Mouse (Mus musculus) hindbrain, embryonic 11.5 days (tissue): Measurements from ENCODE around the gene Tespa1. TPM values are rescaled to one million over a fixed set of nuclear protein-coding genes. Genes with fewer than 3 reads are reported as not detected.
A peak's percentile ranks its signal among the peaks of the same experiment; 100 is the strongest.
"Not testable (repeated sequence)": the region's sequence is repeated elsewhere in the genome, so short reads cannot be mapped to it uniquely, and the experiment has no call there.

Experiments
- ATAC-seq: fragments of 200-750 bp; cut with Nextera tagmentation; 2 replicates; pipeline ENCODE4 v1.8.0; 2017; ENCODE audit warnings: mild to moderate bottlenecking, moderate TSS enrichment, moderate library complexity; ENCODE audit not compliant: low FRiP score
- DNase-seq: peaks from one replicate; pipeline ENCODE4 v3.0.0-alpha.2; 2015; ENCODE audit warnings: low spot score
- H3K27ac ChIP-seq: fragments of 300-500 bp; sonication (generic); 2 replicates; pipeline ENCODE4 v1.5.1; 2014; ENCODE audit warnings: mild to moderate bottlenecking, low read depth, low read length
- H3K27me3 ChIP-seq: fragments of 300-500 bp; sonication (generic); 2 replicates; pipeline ENCODE4 v1.6.1; 2014; ENCODE audit warnings: mild to moderate bottlenecking, low read length, moderate library complexity, mixed read lengths; ENCODE audit not compliant: control insufficient read depth, insufficient read depth
- H3K36me3 ChIP-seq: fragments of 300-500 bp; sonication (generic); 2 replicates; pipeline ENCODE4 v1.6.1; 2014; ENCODE audit warnings: mild to moderate bottlenecking, low read length, moderate library complexity, mixed read lengths; ENCODE audit not compliant: control insufficient read depth, insufficient read depth
- H3K4me1 ChIP-seq: fragments of 300-500 bp; sonication (generic); replicated peaks from 2 replicates; pipeline ENCODE4 v1.6.1; 2014; ENCODE audit warnings: low read length, mixed read lengths; ENCODE audit not compliant: control insufficient read depth, insufficient read depth
- H3K4me2 ChIP-seq: fragments of 300-500 bp; sonication (generic); replicated peaks from 2 replicates; pipeline ENCODE4 v1.6.1; 2014; ENCODE audit warnings: mild to moderate bottlenecking, low read depth, low read length
- H3K4me3 ChIP-seq: fragments of 300-500 bp; sonication (generic); 2 replicates; pipeline ENCODE4 v1.5.1; 2014; ENCODE audit warnings: low read depth, low read length
- H3K9ac ChIP-seq: fragments of 300-500 bp; sonication (generic); 2 replicates; pipeline ENCODE4 v1.6.1; 2014; ENCODE audit warnings: low read depth, low read length
- H3K9me3 ChIP-seq: fragments of 300-500 bp; sonication (generic); 2 replicates; pipeline ENCODE4 v1.6.1; 2016; ENCODE audit warnings: low read length; ENCODE audit not compliant: control insufficient read depth
- WGBS: fragments of 180-500 bp; shearing (Covaris S2); extraction: QIAGEN DNeasy Blood & Tissue Kit; methylation state at CpG from one replicate; pipeline ENCODE4 v1.1.7; 2014; 5-methylcytosine and 5-hydroxymethylcytosine counted together
- polyA plus RNA-seq: library from polyadenylated mRNA; unstranded; fragments of >200 nt; fragmentation: Nextera tagmentation; extraction: Ambion mirVana; gene quantifications from 2 replicates; pipeline ENCODE4 v1.2.1, GENCODE M21; 2014

Tespa1 gene
- polyA plus RNA-seq, 1 experiment from 2014 or later, result 0.26 TPM

DNA sequence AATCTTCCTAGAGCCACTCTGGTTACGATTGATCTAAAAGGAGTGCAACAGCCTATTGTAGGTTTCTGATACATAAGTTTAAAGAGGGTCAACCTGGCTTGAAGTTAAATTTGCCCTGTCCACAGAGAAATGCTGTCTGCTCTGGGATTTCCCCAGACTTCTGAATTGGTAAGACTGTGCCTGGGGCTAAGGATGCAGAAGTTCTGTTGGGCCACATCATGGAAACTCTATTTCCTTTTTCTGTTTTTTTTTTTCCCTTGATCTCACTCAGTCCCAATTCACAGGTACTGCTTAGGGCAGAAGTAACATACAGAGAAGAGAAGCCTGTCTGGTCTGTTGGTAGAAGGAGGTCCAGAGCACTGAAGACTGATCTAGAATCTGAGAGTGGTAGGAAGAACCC is 8.0 kb downstream of the Tespa1 start:
- H3K4me1 ChIP-seq, result no peaks in the 10 kb centered on the region
- no peak overlapping the region for H3K4me3 ChIP-seq
- 92% methylated on average over 1 of the region's 1 CpGs for WGBS
- ATAC-seq, result no peak
- H3K27ac ChIP-seq, result no peak overlapping the region
- H3K27me3 ChIP-seq, result no peaks in the 10 kb centered on the region
- H3K9me3 ChIP-seq, result no peaks in the 10 kb centered on the region
- no peaks in the 10 kb centered on the region for H3K36me3 ChIP-seq
- DNase-seq, result no peak
- H3K9ac ChIP-seq, result no peak overlapping the region
- no peak overlapping the region for H3K4me2 ChIP-seq

DNA sequence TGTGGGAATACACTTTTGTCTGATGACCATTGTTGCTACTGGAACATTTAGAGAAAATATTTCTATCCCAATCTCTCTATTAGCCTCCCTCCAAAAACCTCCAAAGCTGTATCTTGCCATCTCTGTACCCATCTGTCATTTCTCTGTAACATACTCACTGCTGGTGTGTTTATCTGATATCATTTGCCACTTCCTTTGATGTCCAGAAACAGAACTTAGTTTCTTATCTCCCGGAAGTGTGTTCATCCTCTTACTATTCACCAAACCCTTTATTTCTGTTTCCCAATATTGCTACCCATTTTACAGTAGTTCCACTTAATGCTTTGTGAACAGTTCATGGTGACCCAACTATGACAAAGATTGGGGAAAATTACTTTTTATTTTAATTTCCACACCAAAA is 13.7 kb downstream of the Tespa1 start:
- no peak overlapping the region for H3K4me3 ChIP-seq
- no peaks in the 10 kb centered on the region for H3K27me3 ChIP-seq

DNA sequence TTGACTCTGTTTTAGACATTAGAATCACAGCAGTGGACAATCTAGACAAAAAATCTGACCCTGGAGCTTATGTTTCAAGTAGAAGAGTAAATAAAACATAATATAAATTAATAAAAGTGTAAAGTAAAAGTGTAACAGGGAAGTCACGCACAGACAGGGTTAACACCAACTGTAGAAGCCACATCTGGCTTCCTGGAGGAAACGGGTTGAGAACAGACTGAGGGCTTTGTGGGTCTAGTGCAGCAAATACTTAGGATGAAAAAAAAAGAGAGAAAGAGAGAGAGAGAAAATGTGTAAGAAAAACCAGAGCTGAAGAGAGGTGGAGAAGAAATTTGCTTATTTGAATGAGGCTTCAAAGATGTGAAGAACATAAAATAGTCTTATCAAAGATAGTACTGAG is 14.9 kb downstream of the Tespa1 start:
- H3K27me3 ChIP-seq, result no peaks in the 10 kb centered on the region
- H3K4me1 ChIP-seq, result no peaks in the 10 kb centered on the region
- no peak overlapping the region for H3K9ac ChIP-seq
- no peak overlapping the region for H3K27ac ChIP-seq
- H3K4me3 ChIP-seq, result no peak overlapping the region
- DNase-seq, result no peak
- no peaks in the 10 kb centered on the region for H3K9me3 ChIP-seq
- no peak for ATAC-seq
- WGBS, result 70% methylated on average over 2 of the region's 2 CpGs
- H3K4me2 ChIP-seq, result no peak overlapping the region
- no peaks in the 10 kb centered on the region for H3K36me3 ChIP-seq

More for the DNA sequence above, 13.7 kb downstream of the Tespa1 start:
- Histone ChIP-seq H3K4me2 (no peak overlapping the region), H3K4me1 (no peaks in the 10 kb centered on the region), H3K9me3 (no peaks in the 10 kb centered on the region), H3K27ac (no peak overlapping the region), H3K36me3 (no peaks in the 10 kb centered on the region), H3K9ac (no peak overlapping the region)
- no peak for ATAC-seq
- no peak for DNase-seq
- WGBS, result 83% methylated on average over 1 of the region's 1 CpGs

DNA sequence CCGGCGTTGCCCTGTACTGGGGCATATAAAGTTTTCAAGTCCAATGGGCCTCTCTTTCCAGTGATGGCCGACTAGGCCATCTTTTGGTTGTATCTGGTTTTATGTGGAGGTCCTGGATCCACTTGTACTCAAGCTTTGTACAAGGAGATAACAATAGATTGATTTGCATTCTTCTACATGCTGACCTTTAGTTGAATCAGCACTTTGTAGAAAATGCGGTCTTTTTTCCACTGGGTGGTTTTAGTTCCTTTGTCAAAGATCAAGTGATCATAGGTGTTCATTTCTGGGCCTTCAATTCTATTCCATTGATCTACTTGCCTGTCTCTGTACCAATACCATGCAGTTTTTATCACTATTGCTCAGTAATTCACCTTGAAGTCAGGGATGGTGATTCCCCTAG is 17.4 kb downstream of the Tespa1 start:
- H3K9ac ChIP-seq, H3K4me1 ChIP-seq, H3K27ac ChIP-seq, H3K36me3 ChIP-seq, H3K4me2 ChIP-seq, ATAC-seq, DNase-seq, H3K4me3 ChIP-seq, H3K27me3 ChIP-seq, H3K9me3 ChIP-seq: not testable (repeated sequence)
- WGBS, result 89% methylated on average over 4 of the region's 4 CpGs

DNA sequence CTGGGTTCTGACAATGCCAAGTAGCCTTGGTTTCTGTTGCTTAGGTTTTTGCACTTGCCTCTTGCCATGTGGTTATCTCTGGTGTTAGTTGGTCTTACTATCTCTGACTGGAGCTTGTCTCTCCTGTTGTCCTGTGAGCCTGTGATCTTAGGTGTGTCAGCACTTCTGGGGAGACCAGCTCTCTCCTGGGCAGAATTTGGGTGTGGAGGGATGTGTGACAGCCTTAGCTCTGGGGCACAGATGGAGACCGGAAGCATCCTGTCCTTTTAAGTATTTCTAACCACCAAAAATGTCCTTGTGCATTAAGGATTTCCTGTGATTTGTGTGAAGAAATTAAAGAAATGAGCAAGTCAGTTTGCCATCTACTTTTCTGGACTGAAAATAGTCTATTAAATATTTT is 21.4 kb downstream of the Tespa1 start:
- no peak overlapping the region for H3K4me2 ChIP-seq
- no peaks in the 10 kb centered on the region for H3K27me3 ChIP-seq
- ATAC-seq (no peak), DNase-seq (no peak)
- no peaks in the 10 kb centered on the region for H3K4me1 ChIP-seq
- no peaks in the 10 kb centered on the region for H3K36me3 ChIP-seq
- no peaks in the 10 kb centered on the region for H3K9me3 ChIP-seq
- no peak overlapping the region for H3K9ac ChIP-seq
- no peak overlapping the region for H3K4me3 ChIP-seq
- H3K27ac ChIP-seq, result no peak overlapping the region
- WGBS, result 81% methylated on average over 1 of the region's 1 CpGs

DNA sequence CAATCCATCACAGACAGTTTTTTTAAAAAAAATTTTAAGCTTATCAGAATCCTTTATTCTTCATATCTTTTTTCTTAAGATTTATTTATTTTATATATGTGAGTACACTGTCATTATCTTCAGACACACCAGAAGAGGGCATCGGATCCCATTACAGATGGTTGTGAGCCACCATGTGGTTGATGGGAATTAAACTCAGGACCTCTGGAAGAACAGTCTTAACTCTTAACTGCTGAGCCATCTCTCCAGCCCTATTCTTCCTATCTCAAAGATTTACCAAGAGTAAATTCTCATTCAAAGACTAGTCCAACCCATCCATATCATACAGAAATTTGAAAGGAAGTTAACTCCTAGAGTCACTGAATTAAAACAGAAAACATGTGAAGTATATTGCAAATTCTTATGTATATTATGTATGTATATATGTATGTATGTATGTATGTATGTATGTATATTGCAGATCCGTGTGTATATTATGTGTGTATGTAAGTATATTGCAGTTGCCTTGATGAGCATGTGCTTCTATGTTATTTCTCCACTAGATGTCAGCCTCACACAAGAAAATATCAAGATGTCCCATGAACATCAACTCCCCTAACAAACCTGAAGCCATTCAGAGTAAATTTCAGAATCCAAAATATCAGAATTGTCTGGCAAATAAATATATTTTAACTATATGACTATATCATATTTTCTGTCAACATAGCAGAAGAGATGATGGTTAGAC is 40.9 kb downstream of the Tespa1 start:
- no peaks in the 10 kb centered on the region for H3K4me1 ChIP-seq
- H3K27ac ChIP-seq, result no peak overlapping the region
- H3K36me3 ChIP-seq, result no peaks in the 10 kb centered on the region
- no peaks in the 10 kb centered on the region for H3K9me3 ChIP-seq
- no peak overlapping the region for H3K9ac ChIP-seq
- H3K4me3 ChIP-seq, result no peak overlapping the region
- 59% methylated on average over 2 of the region's 2 CpGs for WGBS
- DNase-seq (peak; percentile 35), ATAC-seq (peak; percentile 75)
- no peaks in the 10 kb centered on the region for H3K27me3 ChIP-seq
- no peak overlapping the region for H3K4me2 ChIP-seq

DNA sequence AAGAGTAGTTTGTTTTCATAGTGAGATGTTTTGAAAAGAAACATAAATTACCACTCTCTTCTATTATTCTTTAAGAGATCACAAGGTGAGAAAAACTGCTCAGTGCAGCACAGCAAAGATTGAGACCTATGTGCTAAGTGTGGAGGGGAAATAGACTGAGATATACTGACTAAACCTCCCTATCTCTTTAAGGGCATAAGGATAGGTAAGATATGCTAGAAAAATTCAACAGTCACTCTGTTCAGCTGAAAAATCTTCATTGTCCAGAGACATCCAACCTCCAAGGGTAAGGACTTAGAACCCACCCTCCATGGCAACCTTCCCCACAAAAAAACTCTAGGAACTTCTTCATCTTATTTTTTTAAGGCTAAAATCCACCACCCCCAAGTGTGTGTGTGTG is 42.1 kb downstream of the Tespa1 start:
- Histone ChIP-seq H3K4me3 (no peak overlapping the region), H3K4me2 (no peak overlapping the region), H3K36me3 (no peaks in the 10 kb centered on the region), H3K27ac (no peak overlapping the region), H3K9ac (no peak overlapping the region), H3K9me3 (no peaks in the 10 kb centered on the region), H3K4me1 (no peaks in the 10 kb centered on the region), H3K27me3 (no peaks in the 10 kb centered on the region)
- DNase-seq (no peak), ATAC-seq (no peak)

DNA sequence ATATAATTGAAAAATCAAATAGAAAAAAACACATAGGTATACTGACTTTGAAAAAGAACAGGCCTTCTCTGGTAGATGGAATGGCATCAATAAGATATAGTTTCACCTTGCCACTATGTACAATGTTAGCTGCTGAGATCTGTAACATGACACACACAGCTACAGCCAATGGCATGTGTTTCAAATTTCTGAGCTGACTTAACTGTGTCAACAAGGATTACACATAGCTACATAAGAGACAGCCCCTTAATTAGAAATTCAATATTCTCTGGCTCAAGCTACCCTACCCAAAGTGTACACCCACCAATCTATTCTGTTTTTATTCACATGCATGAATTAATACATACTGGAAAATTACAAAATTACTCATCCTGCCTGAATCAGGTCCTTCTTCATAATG is 45.7 kb downstream of the Tespa1 start:
- H3K4me2 ChIP-seq, result no peak overlapping the region
- DNase-seq (no peak), ATAC-seq (no peak)
- no peaks in the 10 kb centered on the region for H3K4me1 ChIP-seq
- H3K9ac ChIP-seq, result no peak overlapping the region
- no peak overlapping the region for H3K4me3 ChIP-seq
- no peaks in the 10 kb centered on the region for H3K27me3 ChIP-seq
- H3K36me3 ChIP-seq, result no peaks in the 10 kb centered on the region
- H3K9me3 ChIP-seq, result no peaks in the 10 kb centered on the region
- no peak overlapping the region for H3K27ac ChIP-seq

DNA sequence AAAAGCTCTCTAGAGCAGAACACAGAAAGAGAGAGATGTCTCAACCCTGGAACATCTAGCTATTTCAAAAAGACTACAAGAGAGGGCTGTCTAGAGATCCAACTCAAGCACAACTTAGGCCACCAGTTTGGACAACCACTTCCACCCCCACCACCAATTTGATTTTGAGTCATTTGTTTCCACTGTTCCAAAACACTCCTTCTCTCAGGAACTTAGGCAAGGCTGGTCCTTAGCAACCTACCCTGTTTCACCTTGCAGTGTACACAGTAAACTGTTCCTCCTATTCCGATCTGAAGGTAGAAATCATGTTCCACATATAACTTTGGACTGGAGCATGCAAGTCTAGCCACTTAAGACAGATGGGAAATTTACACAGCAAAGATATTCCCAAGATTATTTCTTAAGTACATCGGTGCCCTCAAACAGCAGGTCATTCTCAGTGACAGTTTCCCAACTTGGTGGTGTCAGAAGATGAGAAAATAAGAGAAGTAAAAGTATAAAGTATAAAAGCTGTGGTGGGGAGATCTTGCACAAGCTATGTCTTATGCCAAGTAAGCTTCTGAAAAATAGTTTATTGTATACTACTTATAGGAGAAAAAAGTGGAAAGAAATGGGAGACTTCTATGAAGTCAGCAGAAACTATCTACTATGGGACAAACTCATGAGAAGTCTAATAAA is 47.5 kb downstream of the Tespa1 start:
- H3K4me3 ChIP-seq, result no peak overlapping the region
- H3K27me3 ChIP-seq, result no peaks in the 10 kb centered on the region
- 88% methylated on average over 2 of the region's 2 CpGs for WGBS
- DNase-seq, result no peak
- H3K27ac ChIP-seq, result no peak overlapping the region
- H3K9me3 ChIP-seq, result no peaks in the 10 kb centered on the region
- ATAC-seq, result no peak
- no peak overlapping the region for H3K9ac ChIP-seq
- no peaks in the 10 kb centered on the region for H3K4me1 ChIP-seq
- no peak overlapping the region for H3K4me2 ChIP-seq
- no peaks in the 10 kb centered on the region for H3K36me3 ChIP-seq
